Mouse (Mus musculus) forelimb bud, embryonic 11.5 days (tissue): Measurements from ENCODE around the gene Rnf130.

ENCODE experiments used
- DNase-seq: peaks from one replicate; pipeline ENCODE4 v3.0.0-alpha.2; 2012; ENCODE audit warnings: low read depth, low spot score

Rnf130 gene

DNA sequence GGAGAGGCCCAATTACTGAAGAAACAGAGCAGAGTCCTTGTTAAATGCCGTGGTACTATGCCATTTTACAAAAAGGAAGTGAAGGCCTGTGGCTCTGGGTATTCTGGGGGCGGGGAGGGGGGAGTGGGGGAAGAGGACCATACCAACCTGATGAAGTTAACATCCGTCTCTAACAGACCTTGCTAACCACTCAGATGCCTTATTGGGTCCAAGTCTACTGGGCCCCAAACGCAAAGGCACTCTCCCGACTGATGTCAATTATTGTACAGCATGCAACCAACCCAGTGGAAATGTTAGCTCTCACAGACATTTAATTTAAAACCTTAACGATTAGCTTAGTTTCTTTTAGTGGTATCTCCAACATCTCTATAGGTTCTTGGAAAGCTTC, 707 bp upstream of the Rnf130 start:
- DNase-seq, result no peak

DNA sequence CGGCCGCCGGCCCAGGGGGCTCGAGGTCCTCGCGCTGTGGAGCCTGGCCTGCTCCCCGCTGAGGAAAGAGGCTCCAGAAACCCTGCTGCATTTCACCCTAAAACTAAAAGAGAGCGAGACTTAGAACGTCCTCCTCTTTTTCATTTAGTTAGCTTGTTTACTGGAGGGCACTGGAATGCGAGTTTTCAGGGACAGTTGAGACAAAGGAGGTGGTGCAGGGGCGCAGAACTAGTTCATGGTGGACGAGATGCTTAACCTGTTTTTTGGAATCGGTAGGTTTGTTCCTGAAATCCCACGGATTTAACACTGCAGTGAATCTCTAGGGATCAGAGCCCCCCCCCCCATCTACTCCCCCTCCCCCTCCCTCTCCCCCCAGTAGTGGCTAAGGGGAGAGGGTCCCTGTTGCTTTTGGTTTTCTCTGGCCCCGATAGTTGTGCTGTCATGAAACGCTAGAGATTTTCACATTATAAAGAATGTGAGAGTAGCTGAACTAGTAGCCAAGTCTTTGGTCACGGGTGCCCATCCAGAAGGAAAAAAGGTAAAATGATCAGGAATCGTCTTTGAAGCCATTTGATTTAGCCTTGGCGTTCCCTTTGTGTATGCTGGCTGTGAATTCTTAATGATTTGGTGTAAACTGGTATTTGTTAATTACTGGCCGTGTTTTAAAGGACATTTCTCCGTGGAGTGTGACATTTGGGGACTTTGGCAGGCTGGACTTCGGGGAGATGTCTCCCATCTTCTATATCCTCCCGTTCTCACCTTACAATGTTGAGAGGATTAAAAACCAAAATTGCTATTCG, 775 bp downstream of the Rnf130 start:
- DNase-seq, result peak; percentile 17

DNA sequence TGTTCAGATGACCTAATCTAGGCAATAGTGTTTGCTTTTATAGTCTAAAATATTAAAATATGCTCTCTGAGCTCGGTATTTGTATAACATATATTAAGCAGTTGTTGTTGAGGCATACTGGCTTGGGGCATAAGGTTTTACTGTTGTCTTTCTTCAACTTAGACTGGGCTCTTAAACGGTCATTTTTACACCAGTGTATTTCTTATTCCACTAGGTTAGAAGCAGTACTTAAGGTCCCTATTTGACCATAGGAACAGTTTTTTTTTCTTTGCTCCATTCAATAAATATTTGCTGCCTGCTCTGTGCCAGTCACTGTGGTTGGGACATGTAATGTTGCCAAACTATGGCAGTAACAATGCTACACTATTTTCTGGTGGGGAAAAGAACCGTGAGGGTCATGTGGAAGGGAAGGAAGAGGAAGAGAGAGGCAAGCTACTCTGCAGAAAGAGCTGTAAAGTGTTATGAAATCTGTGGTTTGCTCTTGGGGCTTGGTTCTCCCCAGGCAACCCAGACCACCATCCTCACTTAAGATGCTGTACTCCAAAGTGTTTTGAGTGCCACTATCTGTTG, 1.5 kb downstream of the Rnf130 start:
- no peak for DNase-seq

DNA sequence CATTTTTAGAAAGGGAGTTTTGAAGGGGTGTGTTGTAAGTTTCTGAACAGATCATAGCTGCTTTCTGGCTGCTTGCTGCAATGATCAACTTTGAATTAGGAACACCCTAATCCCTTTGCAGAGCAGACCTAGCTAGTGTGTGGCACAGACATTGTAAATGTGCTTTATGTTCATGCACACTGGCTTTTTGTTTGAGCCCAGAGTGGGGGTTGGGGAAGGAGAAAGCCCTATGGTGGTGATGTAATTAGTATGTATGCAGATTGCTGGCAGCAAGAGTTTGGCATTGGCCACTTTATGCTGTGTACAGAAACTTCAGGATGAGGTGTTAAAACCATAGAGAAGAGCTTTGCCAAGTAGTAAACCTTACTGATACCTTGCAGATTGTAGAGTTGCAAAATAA, 3.3 kb downstream of the Rnf130 start:
- peak; percentile 39 for DNase-seq

DNA sequence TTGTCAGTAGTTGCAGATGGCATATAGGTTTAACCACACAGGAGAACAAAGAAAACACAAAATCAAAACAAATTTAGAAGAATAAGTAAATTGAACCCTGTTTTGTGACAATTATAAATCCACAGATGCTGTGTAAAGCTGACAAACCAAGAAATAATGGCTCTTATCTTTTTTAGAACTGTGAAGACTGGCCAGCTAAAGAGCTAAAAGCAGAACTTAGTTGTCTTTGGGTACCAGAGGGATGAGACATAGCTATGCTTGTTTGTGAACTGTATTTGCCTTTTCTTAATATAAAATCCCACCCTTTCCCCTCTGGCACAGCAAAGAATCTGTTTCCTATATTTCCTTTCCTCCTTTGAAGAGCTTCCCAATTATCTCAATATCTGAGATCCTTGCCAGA, 9.0 kb downstream of the Rnf130 start:
- no peak for DNase-seq

DNA sequence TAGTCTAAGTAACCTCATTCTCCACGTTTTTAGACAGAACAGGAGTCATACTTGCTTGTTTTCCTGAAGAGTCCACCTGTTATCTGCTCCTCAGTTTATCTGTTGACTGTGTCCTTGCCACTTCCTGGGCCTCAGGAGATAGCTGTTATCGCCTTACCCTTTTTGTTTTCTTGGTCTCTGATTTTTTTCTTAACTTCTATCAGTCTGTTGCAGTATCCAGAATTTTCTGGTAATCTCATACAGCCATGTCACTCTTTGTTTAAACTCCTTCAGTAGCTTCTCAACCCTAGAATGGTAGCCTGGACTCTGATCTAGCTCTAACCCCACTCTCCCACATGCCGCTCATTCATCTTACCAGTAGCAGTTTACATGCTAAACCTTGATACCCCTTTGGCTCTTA, 10.6 kb downstream of the Rnf130 start:
- no peak for DNase-seq

DNA sequence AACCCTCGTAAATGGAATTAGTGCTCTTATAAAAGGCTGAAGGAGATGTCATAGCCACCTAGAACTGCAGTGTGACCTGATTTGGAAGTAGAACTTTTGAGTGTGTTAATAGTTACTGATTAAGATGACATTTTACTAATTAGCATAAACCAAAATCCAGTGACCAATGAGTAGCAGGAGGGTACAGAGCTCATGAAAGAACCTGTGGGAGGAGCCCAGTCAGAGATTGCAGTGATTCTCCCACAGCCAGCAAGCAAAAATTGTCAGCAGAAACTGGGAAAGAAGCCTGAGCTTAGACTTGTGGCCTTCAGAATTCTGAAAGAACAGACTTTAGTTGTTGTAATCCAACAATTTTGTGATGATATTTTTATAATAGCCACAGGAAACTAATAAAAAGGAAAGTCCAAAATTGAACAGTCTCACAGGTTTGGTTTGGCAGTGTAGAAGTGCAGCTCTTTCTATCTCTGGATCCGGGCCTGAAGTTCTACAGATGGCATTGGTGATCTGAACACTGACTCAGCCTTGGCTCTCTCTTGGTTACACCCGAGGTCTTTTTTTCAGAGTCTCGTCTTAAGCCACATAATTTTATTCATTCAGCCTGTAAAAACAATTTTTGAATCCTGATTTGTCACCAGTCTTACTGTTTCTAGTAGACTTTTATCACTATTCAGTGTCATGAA, 11.8 kb downstream of the Rnf130 start:
- no peak for DNase-seq

DNA sequence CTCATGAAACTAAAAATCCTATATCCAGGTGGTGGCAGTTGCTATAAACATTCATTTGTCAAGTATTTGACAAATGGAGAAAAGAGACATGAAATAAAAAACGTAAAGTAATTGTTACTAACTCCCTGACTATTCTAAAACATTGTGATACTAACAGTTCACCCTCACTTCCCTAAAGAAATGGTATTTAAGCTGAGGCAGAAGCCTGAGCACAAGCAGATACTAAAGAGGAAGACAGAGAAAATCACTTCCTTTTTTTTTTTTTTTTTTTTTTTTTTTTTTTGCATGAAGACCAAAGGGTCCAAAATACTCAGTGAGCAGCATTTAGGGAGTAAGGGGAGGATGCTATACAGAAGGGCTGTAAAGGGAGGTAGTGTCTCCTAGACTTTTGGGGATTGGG, 13.6 kb downstream of the Rnf130 start:
- no peak for DNase-seq

DNA sequence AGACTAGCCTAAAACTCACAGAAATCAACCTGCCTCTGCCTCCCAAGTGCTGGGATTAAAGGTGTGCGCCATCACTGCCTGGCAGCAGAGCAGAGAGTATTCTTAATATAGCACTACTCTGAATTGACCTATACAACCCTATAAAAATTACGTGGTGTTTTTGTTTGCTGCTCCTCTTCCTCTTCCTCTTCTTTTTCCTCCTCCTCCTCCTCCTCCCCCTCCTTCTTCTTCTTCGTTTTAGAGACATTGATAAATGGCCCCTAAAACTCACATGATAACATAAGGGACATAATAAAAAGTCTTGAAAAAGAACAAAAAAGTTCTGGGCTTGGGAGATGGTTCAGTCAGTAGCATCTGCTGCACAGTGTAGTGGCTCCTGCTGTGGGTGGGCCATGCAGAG, 16.0 kb downstream of the Rnf130 start:
- DNase-seq, result no peak

DNA sequence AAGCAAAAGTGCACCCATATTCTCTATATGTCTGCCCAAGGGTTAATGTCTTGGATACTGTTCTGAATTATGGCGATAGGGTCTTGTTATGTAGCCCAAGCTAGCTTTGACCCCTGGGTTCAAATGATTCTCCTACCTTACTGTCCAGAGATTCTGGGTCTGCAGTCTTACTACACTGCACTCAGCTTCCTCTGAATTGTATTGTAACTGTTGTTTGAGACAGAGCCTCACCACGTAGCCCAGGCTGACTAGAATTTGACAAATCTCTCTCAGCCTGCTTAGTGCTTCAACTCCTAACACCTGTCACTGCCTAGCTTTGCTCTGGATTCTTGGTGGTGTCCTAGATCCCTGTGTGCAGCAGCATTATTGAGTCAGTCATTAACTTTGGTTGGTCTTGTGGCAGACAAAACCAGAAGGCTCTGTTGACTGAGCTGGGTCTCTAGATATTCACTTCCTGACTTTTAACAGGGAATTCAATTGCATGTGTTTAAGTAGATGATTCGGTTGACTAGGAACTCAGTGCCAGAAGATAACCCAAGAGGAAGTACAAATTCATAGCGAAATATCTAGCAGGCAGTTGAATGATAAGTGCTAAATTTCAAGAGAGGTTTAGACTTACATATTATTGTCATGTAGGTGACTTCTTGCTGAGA, 17.3 kb downstream of the Rnf130 start:
- no peak for DNase-seq

DNA sequence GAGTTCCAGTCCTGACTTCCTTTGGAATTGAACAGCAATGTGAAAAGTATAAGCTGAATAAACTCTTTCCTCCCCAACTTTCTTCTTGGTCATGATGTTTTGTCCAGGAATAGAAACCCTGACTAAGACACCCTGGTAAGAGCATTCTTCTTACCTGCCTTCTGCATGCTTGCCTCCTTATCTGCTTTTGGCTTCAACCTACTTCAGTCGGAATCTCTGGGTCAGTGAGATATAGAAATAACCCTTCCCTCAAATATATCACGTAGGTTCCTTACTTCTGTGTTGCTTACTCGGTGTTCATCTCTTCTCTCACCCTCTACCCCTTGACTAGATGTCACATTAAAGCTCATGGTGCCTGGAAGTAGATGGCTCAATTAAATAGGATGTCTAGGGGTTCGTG, 19.3 kb downstream of the Rnf130 start:
- DNase-seq, result no peak

DNA sequence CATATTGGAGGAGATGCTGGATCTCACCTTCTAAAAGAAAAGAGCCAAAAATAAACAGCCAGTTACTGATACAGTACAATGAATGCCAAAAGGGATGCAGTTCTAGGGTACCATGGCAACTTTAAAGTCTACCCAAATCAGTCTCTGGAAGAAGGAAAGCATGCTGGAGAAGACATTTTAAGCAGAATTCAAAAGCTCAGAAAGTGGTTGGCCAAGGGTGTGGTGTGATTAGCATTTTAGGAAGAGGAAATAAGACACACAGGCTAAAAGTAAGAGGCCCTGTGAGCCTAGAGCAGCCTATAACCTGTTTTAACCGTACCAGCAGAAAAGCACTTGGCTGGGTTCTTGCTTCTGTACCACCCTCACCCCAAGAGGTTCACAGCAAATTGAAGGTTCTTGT, 22.5 kb downstream of the Rnf130 start:
- DNase-seq, result no peak

DNA sequence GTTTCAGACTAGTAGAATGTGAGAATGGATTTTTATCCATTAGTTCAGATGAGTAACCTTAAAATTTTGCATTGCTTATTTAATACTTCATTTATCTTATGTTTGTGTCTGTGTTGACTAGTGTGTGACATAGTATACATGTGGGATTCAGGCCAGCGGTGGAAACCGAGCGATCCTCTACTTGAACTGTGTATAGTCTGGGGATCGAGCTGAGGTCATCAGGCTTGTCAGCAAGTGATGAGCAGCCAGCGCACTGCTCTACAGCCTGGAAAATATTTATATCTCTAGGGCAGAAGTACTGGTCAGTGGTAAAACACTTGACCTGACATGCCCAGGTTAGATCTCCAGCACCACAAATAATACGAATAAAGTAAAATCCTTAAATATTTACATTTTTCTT, 23.0 kb downstream of the Rnf130 start:
- no peak for DNase-seq

DNA sequence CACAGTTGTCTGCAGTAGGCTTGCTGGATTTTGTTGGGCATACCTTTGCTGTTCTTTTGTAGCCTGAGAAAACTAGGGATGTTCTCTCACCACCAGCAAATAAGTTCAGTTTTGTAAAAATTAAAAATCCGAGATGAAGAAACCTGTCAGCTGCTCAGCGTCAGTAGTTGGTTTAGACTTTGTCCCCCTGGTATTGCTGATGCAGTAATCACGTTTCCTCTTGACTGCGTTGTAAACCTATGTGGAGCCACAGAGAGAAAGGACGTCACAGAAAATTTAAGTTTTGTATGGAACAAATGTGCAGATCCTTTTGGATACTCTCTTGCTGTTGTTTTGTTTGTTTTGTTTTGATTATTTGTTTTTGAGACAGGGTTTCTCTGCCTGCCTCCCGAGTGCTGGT, 25.2 kb downstream of the Rnf130 start:
- no peak for DNase-seq

DNA sequence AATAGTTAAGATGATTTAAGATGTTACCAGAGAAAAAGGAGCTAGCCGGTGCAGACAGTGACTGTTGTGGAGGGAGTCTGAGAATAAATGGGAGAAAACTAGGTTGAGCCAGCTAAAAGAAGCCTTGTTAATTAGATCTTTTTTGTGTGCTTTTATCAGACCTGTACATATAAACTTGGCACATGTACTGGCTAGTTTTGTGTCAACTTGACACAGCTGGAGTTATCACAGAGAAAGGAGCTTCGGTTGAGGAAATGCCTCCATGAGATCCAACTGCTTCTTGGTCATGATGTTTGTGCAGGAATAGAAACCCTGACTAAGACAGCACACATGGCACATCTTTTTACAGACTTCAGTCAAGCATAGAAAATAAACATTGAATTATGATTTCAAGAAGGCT, 32.6 kb downstream of the Rnf130 start:
- no peak for DNase-seq

DNA sequence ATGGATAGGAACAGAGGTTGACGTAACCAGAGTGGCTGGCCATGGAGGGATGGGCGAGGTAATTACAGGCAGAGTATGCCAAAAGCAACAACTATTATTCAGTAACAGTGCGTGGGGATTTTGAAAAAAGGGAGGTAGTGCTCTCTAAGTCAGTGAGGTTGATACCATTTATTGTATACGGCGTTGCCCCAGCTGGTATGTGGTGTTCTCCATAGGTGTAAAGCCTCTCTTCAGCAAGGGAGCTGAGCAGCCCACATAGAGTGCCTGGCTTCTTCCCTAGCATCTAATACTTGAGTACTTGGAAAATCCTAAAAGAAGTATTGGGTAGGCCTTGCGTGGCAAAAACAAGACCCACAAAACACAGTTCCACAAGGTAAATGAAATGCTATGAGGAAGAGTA, 33.1 kb downstream of the Rnf130 start:
- DNase-seq, result no peak

DNA sequence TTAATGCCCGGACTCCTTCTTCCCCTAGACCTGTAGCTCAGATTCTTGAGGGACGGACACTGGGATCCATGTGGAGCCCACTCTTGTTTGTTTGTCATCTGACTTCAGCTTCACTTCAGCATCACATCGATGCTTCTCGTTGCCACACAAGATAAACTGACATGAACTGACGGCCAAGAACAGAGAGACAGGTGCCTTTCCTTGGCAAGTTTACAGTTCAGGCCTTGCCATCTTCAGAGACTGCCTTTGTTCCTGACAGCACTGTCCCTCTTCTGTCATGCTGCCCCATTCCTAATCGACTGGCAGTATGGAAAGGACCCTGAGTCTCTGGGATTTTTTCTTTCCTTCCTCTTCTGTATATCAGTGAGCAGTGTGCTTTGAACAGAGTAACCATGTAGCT, 33.9 kb downstream of the Rnf130 start:
- DNase-seq, result no peak

DNA sequence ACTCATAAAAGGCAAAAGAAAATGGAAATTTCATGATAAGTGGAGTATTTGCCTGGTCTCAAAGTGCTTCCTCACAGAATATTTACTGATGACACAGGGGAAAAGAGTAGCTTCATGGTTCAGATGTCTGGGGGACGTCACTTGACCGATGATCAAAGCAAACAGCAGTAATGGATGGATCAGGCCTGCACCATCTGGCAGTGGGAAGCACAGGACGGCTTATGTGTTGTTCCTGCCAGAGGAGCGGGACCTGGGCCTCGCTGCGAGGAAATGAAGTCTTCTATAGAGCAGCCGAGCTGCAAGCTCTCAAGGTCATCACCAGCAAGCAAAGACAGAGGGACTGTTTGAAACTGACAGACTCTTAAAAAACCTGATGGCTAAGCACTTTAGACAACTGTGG, 37.0 kb downstream of the Rnf130 start:
- DNase-seq, result no peak

DNA sequence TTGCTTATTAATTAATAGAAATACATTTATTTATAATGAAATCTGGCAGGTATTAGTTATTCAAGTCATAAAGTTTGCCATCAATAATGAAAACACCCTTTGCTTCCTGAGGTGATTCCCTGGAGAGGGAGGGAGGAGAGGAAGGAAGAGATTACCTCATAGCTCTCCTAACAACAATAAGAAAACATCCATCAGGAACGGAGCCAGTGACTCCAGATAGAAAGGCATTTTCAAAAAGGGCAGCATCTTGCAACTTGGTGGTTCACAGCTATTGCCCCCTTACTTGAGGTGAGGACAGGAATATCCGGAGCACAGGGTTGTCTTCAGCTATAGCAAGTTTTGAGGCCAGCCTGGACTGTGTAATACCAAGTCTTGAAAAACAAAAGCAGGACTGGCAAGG, 40.9 kb downstream of the Rnf130 start:
- no peak for DNase-seq

DNA sequence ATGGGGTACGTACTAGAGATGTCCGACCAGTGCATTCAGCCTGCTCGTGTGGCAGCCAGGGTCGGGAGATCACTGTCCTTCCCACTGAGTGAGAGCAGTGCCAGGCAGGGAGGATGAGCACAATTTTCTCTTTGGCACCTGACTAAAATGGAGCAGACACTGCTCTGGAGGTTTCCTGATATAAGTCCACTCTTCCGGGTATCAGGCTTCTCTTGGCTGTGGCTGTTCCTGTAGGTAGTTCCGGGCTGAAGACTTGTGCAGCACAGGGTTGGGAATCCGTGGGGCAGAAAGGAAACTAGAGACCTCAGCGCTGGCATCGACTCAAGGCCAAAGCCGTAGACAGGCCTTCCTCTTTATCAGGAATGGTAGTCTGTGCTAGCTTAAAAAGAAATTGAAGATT, 48.7 kb downstream of the Rnf130 start:
- no peak for DNase-seq

DNA sequence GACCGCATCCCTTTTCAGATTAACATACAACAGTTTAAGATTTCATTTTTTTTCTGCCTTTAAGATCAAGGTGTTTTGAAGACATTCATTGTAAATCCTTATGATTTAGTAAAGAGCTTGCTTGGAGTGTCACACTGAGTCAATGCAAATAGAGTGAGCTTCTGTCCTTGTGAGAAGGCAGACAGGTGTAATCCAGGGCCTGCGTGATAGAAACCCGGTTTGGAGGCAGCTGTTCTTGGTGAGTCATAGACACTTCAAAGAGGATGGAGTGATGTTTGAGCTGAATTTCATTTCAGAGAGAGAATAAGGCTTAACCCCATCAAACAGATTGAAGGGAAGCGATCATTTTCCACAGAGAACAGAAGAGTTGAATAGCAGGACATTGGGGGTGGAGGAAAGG, 51.6 kb downstream of the Rnf130 start:
- DNase-seq, result no peak

DNA sequence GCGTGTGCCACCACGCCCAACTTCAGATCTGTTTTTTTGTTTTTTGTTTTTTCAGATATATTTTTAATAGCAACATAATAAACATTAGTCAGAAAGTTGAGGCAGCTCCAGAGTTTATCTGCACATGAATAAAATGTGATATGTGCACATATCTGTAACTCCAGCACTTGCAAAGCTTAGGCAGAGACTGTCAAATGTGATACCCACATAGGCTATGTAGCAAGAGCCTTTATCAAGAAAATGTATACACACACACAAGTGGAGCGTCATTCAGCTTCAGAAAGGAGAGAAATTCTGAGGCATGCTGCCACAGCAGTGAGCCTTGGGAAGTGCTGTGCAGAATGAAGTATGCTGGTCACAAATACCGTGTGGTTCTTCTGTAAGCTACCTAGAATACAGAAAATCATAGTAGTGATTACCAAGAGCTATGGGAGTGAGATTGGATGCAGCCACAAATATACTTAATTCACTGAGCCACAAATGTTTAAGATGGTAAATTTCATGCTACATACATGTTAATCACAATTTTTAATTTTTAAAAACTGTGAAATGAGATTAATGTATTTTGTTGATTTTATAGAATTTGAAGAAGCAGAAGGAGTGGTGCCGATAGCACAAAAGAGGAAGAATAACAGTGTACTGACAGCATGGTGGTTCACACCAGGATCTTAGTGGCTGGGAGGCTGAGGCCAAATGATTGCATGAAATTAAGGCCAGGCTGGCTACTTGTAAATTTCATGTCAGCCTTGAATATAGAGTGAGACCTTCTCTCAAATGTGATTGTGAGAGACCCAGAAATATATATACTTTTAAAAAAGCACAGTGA, 56.4 kb downstream of the Rnf130 start:
- DNase-seq, result no peak
